Mouse (Mus musculus) lung, postnatal 14 days (tissue): ENCODE results near the gene Adamts17.

Source experiments
- DNase-seq: peaks from one replicate; pipeline ENCODE4 v3.0.0; 2021

Adamts17 gene

DNA sequence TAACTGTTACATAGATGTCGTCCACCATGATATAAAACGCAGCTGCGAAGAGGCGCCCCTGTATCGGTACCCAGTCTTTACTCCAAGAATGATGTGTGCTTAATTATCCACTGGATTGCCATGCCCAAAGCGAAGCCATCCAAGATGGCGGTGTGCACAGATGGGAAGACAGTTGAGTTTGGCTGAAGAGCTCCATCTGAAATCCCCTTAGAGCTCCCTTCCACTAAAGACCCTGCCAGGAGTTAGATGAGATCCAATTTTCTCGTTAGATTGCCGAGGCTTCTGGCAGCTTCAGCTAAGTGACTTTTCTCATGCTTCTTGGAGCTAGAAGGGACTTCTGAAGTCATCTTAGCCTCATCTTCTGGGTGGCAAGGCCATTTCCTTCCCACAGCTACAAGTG is 136.8 kb downstream of the Adamts17 start:
- no peak for DNase-seq

DNA sequence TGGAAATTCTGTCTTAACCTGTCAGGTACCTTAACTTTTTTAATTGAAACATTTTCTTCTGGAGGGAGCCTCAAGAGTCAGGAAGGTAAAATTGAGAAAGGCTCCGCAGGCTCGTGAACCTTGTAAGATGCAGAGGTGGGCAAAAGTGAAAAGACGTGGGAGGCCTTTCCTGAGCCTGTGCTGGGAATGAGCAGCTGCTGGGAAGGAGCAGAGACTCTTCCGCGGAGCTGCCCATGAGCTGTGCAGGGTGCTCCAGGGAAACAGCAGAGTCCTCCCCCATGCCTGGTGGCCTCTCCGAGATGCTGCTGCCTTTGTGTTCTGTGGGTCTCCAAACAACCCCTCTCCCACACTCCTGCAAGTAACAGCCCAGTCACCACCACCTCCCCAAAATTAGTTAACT is 142.1 kb downstream of the Adamts17 start:
- DNase-seq: no peak

DNA sequence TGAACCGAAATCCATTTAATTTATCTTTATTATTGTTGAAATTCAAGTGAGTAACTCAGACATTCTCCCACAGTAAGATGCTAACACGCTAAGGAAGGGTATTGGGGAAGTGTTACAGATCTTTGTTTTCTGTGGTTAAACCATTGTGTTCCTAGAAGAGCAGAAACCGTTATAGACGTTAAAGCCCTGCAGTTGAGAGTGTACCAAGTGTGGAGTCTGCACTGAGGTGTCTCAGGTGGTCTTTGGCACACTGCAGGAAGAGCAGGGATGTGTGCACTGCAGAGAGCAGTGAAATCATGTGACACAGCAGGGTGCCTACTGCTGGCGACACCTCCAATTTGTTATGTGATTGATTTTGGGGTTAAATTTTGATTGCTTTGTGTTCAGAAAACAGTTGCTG is 142.5 kb downstream of the Adamts17 start:
- no peak for DNase-seq

DNA sequence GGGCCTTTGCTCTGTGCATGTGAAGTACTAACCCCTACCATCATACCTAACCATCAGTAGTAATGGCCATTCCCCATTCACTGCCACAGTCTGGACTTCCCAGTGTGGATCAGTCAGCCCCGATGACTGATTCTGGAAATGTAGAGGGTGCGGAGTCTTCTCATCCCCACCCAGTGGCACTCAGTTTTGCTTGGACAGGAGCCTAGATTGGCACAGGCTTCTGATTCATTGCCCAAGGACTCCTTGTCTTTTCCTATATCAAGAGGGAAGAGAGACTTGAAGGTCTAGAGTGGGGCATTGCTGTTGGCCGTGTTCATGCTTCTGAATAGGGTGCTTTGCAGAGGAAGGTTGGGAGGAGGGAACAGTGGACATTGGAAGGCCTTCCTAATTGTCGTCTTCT is 148.1 kb downstream of the Adamts17 start:
- DNase-seq: no peak

DNA sequence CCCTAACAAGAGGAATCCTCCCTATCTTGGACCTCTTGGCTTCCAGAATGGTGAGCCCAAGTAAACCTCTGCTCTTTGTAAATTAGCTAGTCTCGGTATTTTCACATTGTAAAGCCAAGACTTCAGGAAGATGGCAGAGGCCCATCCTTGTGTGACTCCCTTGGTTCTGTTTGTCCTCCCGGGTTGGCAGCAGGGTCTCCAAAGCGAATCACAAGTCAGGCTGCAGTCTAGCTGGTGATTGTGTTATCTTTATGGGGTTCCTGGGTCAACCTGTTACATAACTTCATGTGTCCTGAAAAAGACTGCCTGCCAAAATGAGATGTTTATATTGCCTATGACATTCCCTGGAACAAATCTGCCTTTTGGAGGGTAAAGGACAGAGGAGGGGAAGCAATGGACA is 148.9 kb downstream of the Adamts17 start:
- DNase-seq: no peak

DNA sequence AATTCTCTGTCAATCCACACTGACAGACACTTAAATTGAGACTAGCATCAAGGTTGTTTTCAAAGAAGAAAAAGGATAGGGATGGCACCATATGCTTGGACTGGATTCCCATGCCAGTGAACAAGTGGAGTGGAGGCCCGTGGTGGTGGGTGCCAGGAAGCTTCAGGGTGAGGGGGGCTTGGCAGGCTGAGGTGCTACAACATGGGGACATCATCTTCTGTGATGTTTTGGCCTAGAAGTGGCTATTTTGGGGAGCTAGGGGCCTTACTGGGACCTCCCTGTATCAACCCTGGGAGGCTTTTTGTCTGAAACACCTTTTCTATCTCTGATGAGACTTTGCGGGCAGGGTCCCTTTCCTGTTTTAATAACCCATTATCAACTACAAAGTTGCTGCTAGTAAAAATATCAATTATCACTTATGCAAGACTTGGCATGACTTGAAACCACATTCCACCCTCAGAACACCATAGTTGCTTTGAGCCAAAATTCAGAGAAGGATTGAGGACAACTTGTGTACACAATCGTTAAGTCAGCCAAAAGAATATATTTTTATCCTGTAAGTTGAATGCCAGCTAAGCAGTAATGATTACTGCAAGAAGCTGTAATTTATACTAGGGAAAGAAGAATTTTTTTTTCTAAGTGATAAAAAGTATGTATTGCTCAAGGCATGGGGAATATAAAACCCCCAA is 150.0 kb downstream of the Adamts17 start:
- no peak for DNase-seq

DNA sequence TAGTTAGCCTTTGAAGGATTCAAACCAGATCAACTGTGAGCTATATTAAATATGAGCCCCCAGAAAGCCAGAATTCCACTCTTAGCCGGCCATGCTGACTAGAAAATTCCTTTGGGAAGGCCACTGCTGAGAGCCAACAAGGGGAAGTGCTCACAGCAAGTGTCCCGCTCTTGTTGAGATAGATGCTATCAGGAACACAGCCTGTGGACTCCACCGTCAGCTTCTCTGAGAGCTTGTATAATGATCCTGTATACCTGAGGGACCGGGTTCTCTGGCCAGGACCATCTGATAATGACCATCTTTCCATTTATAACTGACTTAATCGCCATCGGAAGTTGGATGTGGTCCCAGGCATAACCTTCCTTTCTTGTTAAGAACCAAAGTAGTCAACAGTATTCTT is 159.3 kb downstream of the Adamts17 start:
- DNase-seq: no peak

DNA sequence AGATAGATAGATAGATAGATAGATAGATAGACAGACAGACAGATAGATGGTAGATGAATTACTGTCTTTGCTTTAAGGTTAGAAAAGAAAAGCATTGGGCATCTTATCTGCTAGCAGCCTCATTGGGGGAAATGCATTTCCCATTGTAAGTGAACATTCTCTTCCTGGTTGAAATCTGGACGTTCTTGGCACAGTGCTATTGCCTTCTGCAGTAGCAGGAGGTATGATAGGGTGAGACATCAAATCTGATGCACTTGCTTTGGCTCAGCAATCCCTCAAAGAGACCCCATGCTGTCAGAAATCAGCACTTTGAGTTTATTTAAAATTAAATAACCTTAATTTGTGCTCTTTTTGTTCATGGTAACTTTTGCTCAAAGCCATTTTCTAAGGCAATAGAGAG is 164.1 kb downstream of the Adamts17 start:
- DNase-seq: no peak

DNA sequence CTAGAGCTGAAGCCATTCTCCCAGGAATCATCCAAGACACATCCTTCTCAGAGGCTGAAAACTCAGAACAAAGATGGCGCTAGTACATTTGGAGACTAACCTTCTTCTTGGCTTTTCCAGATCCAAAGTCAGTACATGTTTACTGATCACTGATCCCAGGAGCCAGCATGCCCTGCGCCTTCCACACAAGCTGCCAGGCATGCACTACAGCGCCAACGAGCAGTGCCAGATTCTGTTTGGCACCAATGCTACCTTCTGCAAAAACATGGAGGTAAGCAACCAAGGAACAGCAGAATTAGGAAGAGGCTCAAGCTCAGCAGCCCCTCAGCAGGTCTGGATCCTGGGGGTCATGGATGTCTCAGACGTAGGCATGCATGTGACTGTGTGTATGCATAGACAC is 164.7 kb downstream of the Adamts17 start:
- no peak for DNase-seq

DNA sequence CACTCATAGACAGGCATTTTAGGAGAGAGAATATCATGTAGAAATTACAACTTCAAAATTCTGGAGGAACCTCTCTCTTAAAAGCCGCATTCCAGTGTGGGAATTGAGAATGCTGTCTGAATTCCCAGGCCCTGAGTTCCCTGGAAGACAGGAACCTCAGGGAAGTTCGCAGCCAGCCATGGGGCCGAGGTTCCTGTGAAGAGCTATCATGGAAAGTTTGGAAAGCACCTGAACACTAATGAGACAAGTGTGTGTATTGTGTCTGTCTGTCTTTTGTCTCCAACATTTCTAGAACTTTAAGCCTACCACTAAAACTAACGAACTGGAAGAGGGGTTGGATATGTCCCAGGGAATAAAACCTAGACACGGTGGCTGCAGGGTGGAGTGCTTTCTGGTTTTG is 170.3 kb downstream of the Adamts17 start:
- no peak for DNase-seq

DNA sequence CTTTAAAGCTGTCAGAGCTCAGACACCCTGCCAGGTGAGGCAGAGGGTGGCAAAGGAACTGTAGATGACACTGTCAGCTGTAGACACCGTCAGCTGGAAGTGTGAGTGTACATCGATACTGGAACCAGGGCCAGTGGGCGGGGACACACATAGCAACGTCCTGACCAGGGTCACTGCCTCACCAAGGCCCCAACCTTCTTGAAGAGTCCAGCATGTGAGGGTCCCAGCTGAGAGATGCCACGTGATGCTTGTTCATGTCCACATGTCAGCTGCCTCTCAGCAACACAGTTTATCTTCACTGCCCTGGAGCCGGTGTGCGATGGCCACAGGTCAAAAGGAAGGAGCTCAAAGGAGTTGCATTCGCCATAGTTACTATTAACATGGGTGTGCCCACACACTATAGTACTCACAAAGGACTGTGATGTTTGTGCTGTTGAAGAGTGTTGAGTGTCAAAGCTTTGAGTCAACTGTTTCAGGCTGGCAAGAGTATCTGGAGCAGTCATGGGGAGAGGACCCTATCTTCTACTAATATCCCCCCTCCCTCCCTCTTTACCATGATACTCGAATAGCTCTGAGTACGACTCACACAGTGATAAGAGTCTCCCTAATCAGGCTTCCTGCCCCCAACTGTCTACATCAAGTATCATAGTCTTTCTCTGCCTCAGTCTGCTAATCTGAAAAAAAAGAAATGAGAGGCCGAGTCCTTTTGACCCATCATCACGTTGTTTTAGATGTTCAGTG is 172.6 kb downstream of the Adamts17 start:
- peak; percentile 18 for DNase-seq

DNA sequence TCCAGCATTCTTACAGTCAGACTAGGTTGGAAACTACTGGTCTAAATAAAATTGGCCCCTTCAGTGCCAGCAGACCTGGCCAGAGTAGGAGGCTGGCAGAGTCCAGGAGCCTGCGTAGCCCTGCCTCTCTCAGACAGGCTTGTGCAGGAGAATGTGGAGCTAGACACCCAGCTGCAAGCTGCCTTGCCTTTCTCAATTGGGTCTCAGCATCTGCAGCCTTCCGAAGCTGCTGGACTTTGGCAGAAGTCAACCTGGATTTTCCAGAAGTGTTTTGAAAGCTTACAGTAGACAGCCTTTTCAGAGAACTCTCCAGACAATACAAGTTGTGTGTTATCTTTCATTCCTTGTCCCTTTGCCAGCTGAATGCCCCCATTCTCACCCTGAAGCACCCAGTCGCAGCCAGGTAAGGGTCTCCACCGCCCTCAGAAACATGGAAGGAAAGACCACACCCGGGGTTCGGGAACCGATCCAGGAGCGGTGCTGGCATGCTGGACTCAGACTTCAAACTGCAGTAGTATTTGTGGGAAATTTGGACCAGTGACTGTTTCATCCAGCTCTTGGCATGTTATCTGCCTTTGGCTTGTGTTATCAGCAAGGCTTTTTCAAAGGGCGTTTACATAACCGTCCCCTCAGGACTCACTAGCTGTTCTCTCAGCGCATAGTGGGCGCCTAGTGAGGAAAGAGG is 173.8 kb downstream of the Adamts17 start:
- peak; percentile 52 for DNase-seq

DNA sequence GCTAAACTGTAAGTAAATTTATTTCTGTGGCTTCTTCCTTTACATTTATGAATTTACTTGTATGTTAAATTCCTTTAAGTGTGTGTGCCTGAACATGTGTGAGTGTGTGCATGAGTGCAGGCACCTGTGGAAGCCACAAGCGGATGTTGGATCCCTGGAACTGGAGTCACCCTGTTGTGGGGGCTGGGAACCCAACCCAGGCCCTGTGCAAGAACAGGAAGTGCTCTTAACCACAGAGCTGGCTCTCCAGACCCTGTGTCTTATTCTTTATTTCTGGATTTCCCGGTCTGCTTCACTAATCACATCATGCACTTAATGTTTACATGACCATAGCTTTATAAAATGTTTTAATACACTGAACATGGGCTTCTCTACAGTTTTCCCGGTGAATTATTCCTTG is 180.4 kb downstream of the Adamts17 start:
- no peak for DNase-seq

DNA sequence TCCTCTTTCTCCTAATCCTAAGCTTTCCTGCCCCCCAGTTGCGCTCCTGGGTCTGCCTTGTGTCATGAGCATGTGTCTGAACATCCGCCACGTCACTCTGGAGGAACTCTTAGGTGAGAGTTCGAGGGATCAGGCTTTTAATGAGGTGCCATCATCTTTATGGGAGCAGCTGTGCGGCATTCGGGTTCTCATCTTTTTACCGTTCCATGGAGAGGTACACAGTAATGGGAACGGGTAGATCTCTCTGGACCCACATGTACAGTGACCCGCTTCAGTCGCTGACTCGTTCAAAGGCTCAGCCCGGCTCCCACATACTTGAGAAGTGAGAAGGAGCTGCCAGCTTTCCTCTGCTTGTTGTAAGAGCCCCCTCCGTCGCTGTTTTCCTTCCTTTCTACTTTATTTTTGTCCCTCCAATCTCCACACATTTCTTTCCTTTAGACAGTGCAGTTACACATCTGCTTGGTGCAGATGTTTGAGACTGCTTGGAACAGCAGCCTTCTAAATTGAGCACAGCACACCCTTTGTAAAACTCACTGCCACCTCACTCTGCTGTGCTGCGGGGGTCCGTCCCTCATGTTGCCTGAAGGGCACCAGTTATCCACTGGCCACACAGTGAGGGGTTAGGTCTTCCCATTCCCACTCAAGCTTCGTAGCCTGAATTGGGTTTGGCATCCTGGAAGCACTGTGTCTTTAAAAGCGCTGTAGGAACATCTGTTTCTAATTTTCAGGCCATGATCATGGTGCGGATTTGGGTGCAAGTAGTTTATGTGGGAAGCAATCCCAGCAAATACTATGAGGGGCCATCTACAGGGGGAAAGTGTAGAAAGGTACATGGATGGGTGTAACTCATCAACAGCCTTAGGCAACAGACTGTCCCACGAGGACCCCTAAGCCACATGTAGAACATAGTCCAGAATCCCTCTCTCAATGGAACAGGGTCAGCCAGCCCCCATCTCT is 186.9 kb downstream of the Adamts17 start:
- DNase-seq: no peak

DNA sequence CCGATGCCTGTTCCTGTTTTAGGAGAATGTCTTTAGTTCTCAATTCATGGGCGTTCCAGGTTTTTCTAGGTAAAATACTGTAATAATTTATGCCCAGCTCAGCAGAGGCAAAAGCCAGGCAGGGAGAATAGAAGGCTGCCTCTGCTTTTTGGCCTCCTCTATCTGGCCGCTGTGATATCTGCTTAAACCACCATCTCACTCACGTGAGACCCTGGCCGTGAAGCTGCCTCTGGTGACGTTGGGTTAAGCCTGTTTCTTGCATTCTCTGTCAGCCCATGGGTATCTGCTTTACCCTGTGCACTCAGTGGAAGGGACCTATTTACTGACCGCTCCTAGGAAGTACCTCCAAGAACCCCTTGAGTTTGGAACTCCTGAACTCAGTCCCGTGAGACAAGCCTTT is 187.7 kb downstream of the Adamts17 start:
- DNase-seq: no peak

DNA sequence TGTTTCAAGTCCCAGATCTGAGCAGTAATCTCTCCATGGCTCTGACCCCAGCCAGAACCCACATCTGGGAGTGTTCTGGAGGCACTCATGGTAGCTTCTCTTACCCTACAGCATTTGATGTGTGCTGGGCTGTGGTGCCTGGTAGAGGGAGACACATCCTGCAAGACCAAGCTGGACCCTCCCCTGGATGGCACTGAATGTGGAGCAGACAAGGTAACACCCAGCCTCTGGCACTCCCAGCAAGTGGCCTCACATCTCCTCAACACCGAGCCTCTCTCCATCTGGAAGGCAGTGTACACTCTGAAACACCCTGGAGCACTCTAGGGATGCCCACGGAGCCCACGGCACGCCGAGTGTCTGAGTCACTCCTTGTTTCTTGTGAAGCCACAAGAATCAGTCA is 188.2 kb downstream of the Adamts17 start:
- no peak for DNase-seq

DNA sequence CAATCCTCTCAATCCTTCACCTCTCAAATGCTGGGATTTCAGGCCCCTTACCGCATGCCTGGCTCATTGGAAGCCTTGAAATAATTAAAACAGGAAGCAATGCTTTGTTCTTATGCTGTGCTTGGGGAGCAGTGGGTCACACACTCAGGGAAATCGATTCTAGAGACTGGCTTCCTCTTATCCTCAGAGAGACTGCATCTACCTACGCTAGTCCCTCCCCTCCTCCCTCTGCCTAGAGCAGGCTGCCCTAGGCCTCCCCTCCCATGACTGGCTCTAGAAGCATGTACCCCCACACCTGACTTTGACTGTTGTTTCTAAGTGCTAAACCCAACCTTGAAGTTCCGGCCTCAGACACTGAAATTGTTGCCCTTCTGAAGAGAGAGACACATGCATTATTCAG is 189.4 kb downstream of the Adamts17 start:
- no peak for DNase-seq

DNA sequence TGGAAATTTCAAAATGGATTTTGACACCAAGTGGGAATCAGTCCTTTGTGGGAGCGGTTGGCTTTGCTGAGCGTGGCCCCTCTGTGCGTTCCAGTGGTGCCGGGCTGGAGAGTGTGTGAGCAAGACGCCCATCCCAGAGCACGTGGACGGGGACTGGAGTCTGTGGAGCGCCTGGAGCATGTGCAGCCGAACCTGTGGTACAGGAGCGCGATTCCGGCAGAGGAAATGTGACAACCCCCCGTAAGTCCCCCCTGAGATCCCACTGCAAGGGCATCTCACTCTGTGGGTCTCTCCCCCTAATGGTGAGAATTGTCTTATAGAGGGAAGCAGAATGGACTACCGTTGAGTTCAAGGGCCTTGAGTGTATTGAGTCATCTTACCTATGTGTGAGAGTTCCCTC is 189.9 kb downstream of the Adamts17 start:
- DNase-seq: no peak

DNA sequence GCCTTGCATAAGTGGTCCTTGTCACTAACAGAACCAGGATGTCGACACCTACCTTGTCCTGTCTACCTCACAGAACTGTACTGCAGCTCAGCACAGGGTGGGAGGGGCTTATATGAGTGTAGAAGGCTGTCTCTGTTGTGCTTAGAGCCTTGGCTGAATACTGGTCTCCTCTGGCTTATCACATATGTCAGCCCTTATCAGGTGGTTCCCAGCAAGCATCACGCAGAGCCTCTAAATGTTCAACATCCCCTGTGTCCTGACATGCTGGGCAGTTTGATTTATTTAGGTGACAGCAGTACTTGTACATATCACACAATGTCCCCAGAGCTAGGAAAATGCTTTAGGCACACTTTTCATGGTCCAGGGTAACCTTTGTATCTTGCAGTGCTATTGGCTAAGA is 191.7 kb downstream of the Adamts17 start:
- DNase-seq: no peak

DNA sequence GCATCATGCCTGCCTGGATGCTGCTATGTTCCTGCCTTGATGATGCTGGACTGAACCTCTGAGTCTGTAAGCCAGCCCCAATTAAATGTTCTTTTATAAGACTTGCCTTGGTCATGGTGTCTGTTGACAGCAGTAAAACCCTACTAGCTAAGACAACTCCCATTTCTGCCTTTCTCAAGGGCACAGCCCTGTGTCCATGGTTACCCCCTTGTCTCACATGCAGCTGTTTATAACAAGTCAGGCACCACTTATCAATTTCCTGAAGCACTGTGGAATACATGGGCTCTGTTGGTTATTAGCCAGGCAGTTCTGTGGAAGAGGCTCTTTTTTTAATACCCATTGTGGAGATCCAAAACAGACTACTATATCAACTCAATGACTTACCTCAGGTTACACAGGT is 193.1 kb downstream of the Adamts17 start:
- DNase-seq: no peak

DNA sequence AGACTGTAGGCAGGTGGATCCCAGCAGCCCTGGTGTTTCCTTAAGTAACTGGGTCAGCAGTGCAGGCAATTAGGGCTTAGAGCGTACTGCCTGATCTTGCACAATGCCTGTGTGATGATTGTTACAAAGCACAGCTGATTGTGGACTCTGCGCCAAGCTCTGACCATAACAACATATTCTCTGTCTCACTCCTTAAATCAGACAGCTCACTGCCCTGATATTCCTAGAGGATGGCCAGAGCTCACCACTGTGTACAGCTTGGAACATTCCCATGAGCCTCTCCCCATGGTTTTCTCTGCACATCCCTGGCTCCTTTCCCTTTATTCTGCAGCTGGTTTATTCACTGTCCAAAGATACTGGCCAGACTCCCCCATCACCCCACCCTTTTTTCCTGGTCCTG is 194.8 kb downstream of the Adamts17 start:
- DNase-seq: peak; percentile 56

DNA sequence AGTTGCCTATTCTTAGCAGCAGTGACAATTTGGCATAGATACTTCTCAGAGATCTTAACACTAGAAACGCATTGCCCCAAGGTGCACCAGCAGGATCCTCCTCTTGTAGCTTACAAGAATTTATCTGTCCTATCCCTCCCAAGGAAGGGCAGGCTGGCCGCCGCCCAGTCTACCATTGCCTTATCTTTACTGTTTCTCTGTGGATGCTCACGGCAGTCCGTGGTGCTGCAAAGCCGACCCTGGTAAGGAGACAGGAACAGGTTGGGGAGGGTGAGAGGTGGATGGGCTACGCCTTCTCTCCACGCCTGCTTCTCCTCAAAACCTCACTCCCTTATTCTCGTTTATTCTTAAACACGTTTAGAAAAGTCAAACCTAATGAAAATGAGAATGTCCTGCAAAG is 195.7 kb downstream of the Adamts17 start:
- no peak for DNase-seq

DNA sequence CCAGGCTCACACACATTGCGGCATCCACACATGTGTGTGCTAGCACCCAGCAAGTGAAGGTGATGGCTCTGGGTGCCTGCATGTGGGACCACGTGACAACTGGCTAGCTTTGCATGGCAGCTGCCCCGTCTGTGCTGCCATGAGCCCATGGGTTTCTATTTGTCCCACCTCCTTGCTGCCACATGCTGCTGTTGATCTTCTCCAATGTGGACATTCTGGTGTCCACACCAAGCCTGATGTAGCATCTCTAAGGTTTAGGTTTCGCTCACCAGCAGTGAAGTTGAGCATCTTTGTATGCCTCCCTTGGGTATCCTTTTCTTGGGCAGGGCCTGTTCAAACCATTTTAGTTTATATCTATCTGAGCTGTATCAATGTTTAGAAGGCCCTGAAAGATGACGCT is 196.1 kb downstream of the Adamts17 start:
- DNase-seq: no peak
